Mouse (Mus musculus) kidney, embryonic 14.5 days (tissue): ENCODE data around the gene Pum3. TPM values are rescaled to one million over a fixed set of nuclear protein-coding genes. Genes with fewer than 3 reads are reported as not detected.

Experiments used
- ATAC-seq: fragments of 200-750 bp; cut with Nextera tagmentation; 2 replicates; pipeline ENCODE4 v1.8.0; 2017; ENCODE audit warnings: moderate number of reproducible peaks, mild to moderate bottlenecking, moderate TSS enrichment, moderate library complexity; ENCODE audit not compliant: low FRiP score, low TSS enrichment
- H3K27ac ChIP-seq: fragments of 300-500 bp; sonication (generic); 2 replicates; pipeline ENCODE4 v1.5.1; 2014; ENCODE audit warnings: low read depth, mild to moderate bottlenecking, low read length, moderate library complexity, mixed read lengths
- H3K27me3 ChIP-seq: fragments of 300-500 bp; sonication (generic); 2 replicates; pipeline ENCODE4 v1.6.1; 2014; ENCODE audit warnings: mild to moderate bottlenecking, low read length; ENCODE audit not compliant: control insufficient read depth, insufficient read depth
- H3K36me3 ChIP-seq: fragments of 300-500 bp; sonication (generic); 2 replicates; pipeline ENCODE4 v1.6.1; 2014; ENCODE audit warnings: low read length, mixed read lengths; ENCODE audit not compliant: control insufficient read depth, insufficient read depth
- H3K4me1 ChIP-seq: fragments of 300-500 bp; sonication (generic); 2 replicates; pipeline ENCODE4 v1.6.1; 2014; ENCODE audit warnings: low read length, mixed read lengths; ENCODE audit not compliant: control insufficient read depth, insufficient read depth
- H3K4me2 ChIP-seq: fragments of 300-500 bp; sonication (generic); replicated peaks from 2 replicates; pipeline ENCODE4 v1.6.1; 2014; ENCODE audit warnings: low read depth, mild to moderate bottlenecking, low read length
- H3K4me3 ChIP-seq: fragments of 300-500 bp; sonication (generic); 2 replicates; pipeline ENCODE4 v1.5.1; 2014; ENCODE audit warnings: mild to moderate bottlenecking, low read length
- H3K9ac ChIP-seq: fragments of 300-500 bp; sonication (generic); 2 replicates; pipeline ENCODE4 v1.6.1; 2014; ENCODE audit warnings: low read depth, mild to moderate bottlenecking, low read length, moderate library complexity
- H3K9me3 ChIP-seq: fragments of 300-500 bp; sonication (generic); 2 replicates; pipeline ENCODE4 v1.6.1; 2016; ENCODE audit warnings: low read length; ENCODE audit not compliant: control insufficient read depth
- WGBS: fragments of 180-500 bp; shearing (Covaris S2); extraction: QIAGEN DNeasy Blood & Tissue Kit; methylation state at CpG from one replicate; pipeline ENCODE4 v1.1.7; 2014; 5-methylcytosine and 5-hydroxymethylcytosine counted together
- polyA plus RNA-seq: library from polyadenylated mRNA; unstranded; fragments of >200 nt; fragmentation: Nextera tagmentation; extraction: Ambion mirVana; gene quantifications from 2 replicates; pipeline ENCODE4 v1.2.1, GENCODE M21; 2014

The Pum3 gene
- polyA plus RNA-seq, 1 experiment from 2014 or later, result 96.5 TPM

- Histone ChIP-seq H3K4me1 (peaks cover 13% of the 10 kb centered on the region; the same call in 1 of the 2 replicates), H3K4me2 (no peak overlapping the region), H3K27ac (no peak overlapping the region), H3K27me3 (no peaks in the 10 kb centered on the region), H3K9ac (no peak overlapping the region), H3K36me3 (peaks cover 30% of the 10 kb centered on the region), H3K9me3 (no peaks in the 10 kb centered on the region), H3K4me3 (no peak overlapping the region)
- no peak for ATAC-seq
- 63% methylated on average over 2 of the region's 2 CpGs for WGBS
These were observed 1.8 kb downstream of the Pum3 start for GRCm38 (mm10) chr19:27427865-27428264.

DNA sequence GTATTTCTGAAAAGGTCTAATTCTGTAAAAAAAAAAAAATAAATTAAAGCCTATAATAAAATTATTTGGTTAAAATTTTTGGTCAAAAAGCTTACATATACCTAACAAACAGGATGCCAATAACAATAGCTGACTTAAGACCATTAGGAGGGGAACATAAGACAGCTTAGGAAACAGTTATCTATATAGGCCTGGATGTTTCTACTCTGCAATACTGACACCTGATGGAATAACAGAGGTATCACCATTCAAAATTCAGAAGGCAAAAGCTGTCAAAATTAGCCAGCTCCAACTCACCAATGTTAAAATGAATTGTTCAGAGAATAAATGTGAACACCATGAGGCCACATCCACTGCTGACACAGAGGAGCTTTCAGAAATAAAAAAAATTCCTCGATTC, 3.2 kb downstream of the Pum3 start:
- WGBS, result 73% methylated on average over 1 of the region's 1 CpGs
- peaks cover 13% of the 10 kb centered on the region; the same call in 1 of the 2 replicates for H3K4me1 ChIP-seq
- H3K27me3 ChIP-seq, result no peaks in the 10 kb centered on the region
- no peak overlapping the region for H3K4me2 ChIP-seq
- no peaks in the 10 kb centered on the region for H3K9me3 ChIP-seq
- H3K4me3 ChIP-seq, result no peak overlapping the region
- no peak for ATAC-seq
- peaks cover 42% of the 10 kb centered on the region for H3K36me3 ChIP-seq
- H3K9ac ChIP-seq, result no peak overlapping the region
- no peak overlapping the region for H3K27ac ChIP-seq

- Histone ChIP-seq H3K9me3 (no peaks in the 10 kb centered on the region), H3K4me3 (no peak overlapping the region), H3K27ac (no peak overlapping the region), H3K4me2 (no peak overlapping the region), H3K27me3 (no peaks in the 10 kb centered on the region), H3K9ac (no peak overlapping the region), H3K4me1 (peaks cover 6% of the 10 kb centered on the region; the same call in 1 of the 2 replicates), H3K36me3 (peaks cover 50% of the 10 kb centered on the region)
- WGBS, result 69% methylated on average over 7 of the region's 7 CpGs
- no peak for ATAC-seq
These were observed 4.0 kb downstream of the Pum3 start for GRCm38 (mm10) chr19:27425656-27426055.

DNA sequence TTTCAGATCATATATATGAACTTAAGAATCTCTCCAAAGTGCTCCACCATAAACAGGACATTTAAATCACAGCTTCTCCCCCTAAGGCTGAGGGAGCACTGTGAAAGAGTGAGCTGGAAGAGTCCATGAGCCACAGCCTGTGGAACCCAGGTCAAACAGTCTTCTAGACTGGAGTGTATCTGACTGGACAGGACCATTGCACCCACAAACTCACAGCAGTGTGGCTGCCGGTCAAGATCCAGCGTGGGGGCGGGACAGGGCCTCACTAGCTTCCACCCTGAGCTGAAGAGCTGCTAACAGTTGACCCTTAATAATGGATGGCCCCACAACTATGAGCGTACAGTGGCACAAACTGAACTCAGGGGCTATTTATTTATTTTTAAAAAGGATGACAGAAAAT, 12.2 kb downstream of the Pum3 start:
- no peak overlapping the region for H3K4me3 ChIP-seq
- 88% methylated on average over 4 of the region's 4 CpGs for WGBS

GRCm38 (mm10) chr19:27416569-27416968, 13.1 kb downstream of the Pum3 start:
- H3K27ac ChIP-seq, result no peak overlapping the region
- 69% methylated on average over 11 of the region's 11 CpGs for WGBS
- no peak overlapping the region for H3K4me2 ChIP-seq
- peaks cover 80% of the 10 kb centered on the region for H3K36me3 ChIP-seq
- no peak overlapping the region for H3K9ac ChIP-seq
- no peak overlapping the region for H3K4me3 ChIP-seq
- H3K27me3 ChIP-seq, result no peaks in the 10 kb centered on the region
- ATAC-seq, result no peak
- no peaks in the 10 kb centered on the region for H3K9me3 ChIP-seq
- H3K4me1 ChIP-seq, result no peaks in the 10 kb centered on the region

More for the DNA sequence above, 12.2 kb downstream of the Pum3 start:
- Histone ChIP-seq H3K27me3 (no peaks in the 10 kb centered on the region), H3K9me3 (no peaks in the 10 kb centered on the region), H3K36me3 (peaks cover 82% of the 10 kb centered on the region), H3K9ac (no peak overlapping the region), H3K4me1 (no peaks in the 10 kb centered on the region), H3K4me2 (no peak overlapping the region), H3K27ac (no peak overlapping the region)
- no peak for ATAC-seq

DNA sequence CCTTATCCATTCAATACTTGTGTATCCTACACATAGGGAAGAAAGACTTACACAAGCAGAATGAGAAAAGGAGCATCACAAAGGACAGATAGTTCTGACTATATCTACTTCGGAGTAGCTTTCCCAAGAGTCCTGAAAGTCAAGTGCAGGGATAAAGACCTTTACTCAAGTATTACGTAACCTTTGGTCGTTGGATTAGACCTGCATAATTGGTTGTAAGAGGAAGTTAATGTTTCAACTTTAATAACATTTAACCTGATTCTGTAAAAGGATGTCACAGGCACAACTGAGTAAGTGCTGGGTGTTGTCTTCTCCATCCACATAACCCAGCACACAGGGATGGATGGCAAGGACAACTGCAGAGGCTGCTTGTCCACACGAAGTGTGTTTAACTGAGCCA, 18.3 kb downstream of the Pum3 start:
- WGBS, result 90% methylated on average over 4 of the region's 4 CpGs
- no peak for ATAC-seq

GRCm38 (mm10) chr19:27410751-27411150, 18.9 kb downstream of the Pum3 start:
- no peaks in the 10 kb centered on the region for H3K4me1 ChIP-seq
- H3K4me3 ChIP-seq, result no peak overlapping the region
- no peak overlapping the region for H3K9ac ChIP-seq
- no peak for ATAC-seq
- no peaks in the 10 kb centered on the region for H3K9me3 ChIP-seq
- peaks cover 47% of the 10 kb centered on the region for H3K36me3 ChIP-seq
- H3K4me2 ChIP-seq, result no peak overlapping the region
- no peaks in the 10 kb centered on the region for H3K27me3 ChIP-seq
- 92% methylated on average over 4 of the region's 4 CpGs for WGBS
- no peak overlapping the region for H3K27ac ChIP-seq

More for the DNA sequence above, 18.3 kb downstream of the Pum3 start:
- Histone ChIP-seq H3K36me3 (peaks cover 53% of the 10 kb centered on the region), H3K9ac (no peak overlapping the region), H3K4me1 (no peaks in the 10 kb centered on the region), H3K9me3 (no peaks in the 10 kb centered on the region), H3K27ac (no peak overlapping the region), H3K27me3 (no peaks in the 10 kb centered on the region), H3K4me3 (no peak overlapping the region), H3K4me2 (no peak overlapping the region)

DNA sequence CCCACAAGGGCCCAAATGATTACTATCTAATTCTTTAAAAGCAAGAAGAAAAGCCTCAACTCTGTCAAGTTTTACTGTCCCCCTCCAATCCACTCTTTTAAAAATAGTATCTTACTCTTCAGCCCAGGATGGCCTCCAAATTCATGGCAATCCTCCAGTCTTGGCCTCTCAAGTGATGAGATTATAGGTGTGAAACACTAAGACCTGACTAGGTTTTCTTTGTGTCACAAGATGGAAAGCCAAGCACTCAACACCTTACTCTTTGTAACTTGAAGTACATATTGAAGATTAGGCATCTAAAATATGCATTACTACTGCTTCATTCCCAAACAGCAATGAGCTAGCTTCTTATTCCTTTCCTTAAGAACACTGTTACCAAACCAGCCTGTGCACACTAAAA, 19.8 kb downstream of the Pum3 start:
- no peak for ATAC-seq
- no peaks in the 10 kb centered on the region for H3K9me3 ChIP-seq
- H3K4me1 ChIP-seq, result no peaks in the 10 kb centered on the region
- no peaks in the 10 kb centered on the region for H3K27me3 ChIP-seq
- H3K4me2 ChIP-seq, result no peak overlapping the region
- H3K4me3 ChIP-seq, result no peak overlapping the region
- H3K27ac ChIP-seq, result no peak overlapping the region
- H3K36me3 ChIP-seq, result peaks cover 42% of the 10 kb centered on the region
- H3K9ac ChIP-seq, result no peak overlapping the region

DNA sequence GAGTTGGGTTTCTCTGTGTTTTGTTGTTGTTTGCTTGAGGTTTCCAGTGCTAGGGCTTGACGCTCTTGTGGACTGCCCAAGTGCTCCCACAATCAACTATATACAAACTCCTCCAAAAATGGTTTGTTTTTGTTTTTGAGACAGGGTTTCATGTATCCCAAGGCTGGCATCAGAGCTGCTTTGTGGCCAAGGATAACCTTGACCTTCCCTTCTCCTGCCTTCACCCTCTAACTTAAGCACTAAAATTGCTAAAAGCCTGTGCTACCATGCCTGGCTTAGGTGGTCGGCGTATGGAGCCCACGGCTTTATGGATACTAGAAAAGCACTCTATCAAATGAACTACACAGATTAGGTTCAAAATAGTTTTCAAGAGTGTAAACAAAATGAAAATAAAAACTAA, 20.4 kb downstream of the Pum3 start:
- Histone ChIP-seq H3K27me3 (no peaks in the 10 kb centered on the region), H3K36me3 (peaks cover 40% of the 10 kb centered on the region), H3K4me2 (no peak overlapping the region), H3K4me1 (no peaks in the 10 kb centered on the region), H3K9me3 (no peaks in the 10 kb centered on the region), H3K4me3 (no peak overlapping the region), H3K27ac (no peak overlapping the region), H3K9ac (no peak overlapping the region)
- no peak for ATAC-seq
- 91% methylated on average over 4 of the region's 4 CpGs for WGBS
